Mouse (Mus musculus): ENCODE results near the gene Alpk3. TPM values are rescaled to one million over a fixed set of nuclear protein-coding genes. Genes with fewer than 3 reads are reported as not detected.

Alpk3 gene
- polyA plus RNA-seq, 1 experiment from 2014 or later: 0.15 TPM

Other genes starting within 250 kb of the Alpk3 start
- 40.1 and 40.2 TPM in 2 replicates for gene Iqgap1, start 231.6 kb upstream of the Alpk3 start, polyA plus RNA-seq (2016; fragmentation: Nextera tagmentation; extraction: Ambion mirVana)
- 4.6 and 5.9 TPM in 2 replicates for gene Zscan2, start 196.7 kb upstream of the Alpk3 start, polyA plus RNA-seq (2016; fragmentation: Nextera tagmentation; extraction: Ambion mirVana)
- gene Wdr73, start 156.3 kb upstream of the Alpk3 start, polyA plus RNA-seq (2016; fragmentation: Nextera tagmentation; extraction: Ambion mirVana): 37.2 and 40.5 TPM in 2 replicates
- 5.7 and 7.8 TPM in 2 replicates for gene Nmb, start 152.5 kb upstream of the Alpk3 start, polyA plus RNA-seq (2016; fragmentation: Nextera tagmentation; extraction: Ambion mirVana)
- gene Sec11a, start 109.8 kb upstream of the Alpk3 start, polyA plus RNA-seq (2016; fragmentation: Nextera tagmentation; extraction: Ambion mirVana): 175 and 183 TPM in 2 replicates
- gene Zfp592, start 63.9 kb upstream of the Alpk3 start, polyA plus RNA-seq (2016; fragmentation: Nextera tagmentation; extraction: Ambion mirVana): 12.8 and 19.3 TPM in 2 replicates
- gene Slc28a1, start 57.2 kb downstream of the Alpk3 start, polyA plus RNA-seq (2016; fragmentation: Nextera tagmentation; extraction: Ambion mirVana): not detected in 2 replicates
- 4.1 and 4.2 TPM in 2 replicates for gene Pde8a, start 156.0 kb downstream of the Alpk3 start, polyA plus RNA-seq (2016; fragmentation: Nextera tagmentation; extraction: Ambion mirVana)

Data from hindbrain, embryonic 12.5 days (tissue).